Mouse (Mus musculus) layer of hippocampus, postnatal 25 days (tissue): ENCODE results near the gene Hnrnpa1. TPM values are rescaled to one million over a fixed set of nuclear protein-coding genes. Genes with fewer than 3 reads are reported as not detected.
"Not testable (repeated sequence)": the region's sequence is repeated elsewhere in the genome, so short reads cannot be mapped to it uniquely, and the experiment has no call there.

Source experiments
- DNase-seq, 2 experiments: peaks; one replicate each; pipeline ENCODE4 v3.0.0; 2022; ENCODE audit warnings: mixed read lengths in 2 of 2, low spot score in 1 of 2; ENCODE audit errors: extremely low spot score in 1 of 2
- total RNA-seq, 2 experiments: library from RNA; stranded (reverse); gene quantifications; 2 replicates each; pipeline ENCODE4 v1.2.3; 2021

Gene Hnrnpa1
- total RNA-seq, 2 experiments from 2014 or later: 253 to 258 TPM

GRCm38 (mm10) chr15:103268903-103269302 lies 28.7 kb downstream of the Hnrnpa1 start:
- DNase-seq: no peak

- peak; percentile 82 to 89 for DNase-seq
These were observed 32.4 kb downstream of the Hnrnpa1 start, which contains the start of gene Copz1 for GRCm38 (mm10) chr15:103272419-103273279. TSS of gene Copz1 (plus strand) at chr15:103272714.

- not testable (repeated sequence) for DNase-seq
These were observed 35.7 kb downstream of the Hnrnpa1 start for GRCm38 (mm10) chr15:103275943-103276342.

GRCm38 (mm10) chr15:103277949-103278348 lies 37.7 kb downstream of the Hnrnpa1 start:
- no peak for DNase-seq

GRCm38 (mm10) chr15:103279750-103280149 lies 39.5 kb downstream of the Hnrnpa1 start:
- DNase-seq: no peak

- no peak for DNase-seq
These were observed 40.7 kb downstream of the Hnrnpa1 start for GRCm38 (mm10) chr15:103280817-103281464.

GRCm38 (mm10) chr15:103281465-103282205 lies 41.4 kb downstream of the Hnrnpa1 start:
- no peak for DNase-seq

- DNase-seq: peak in 1 of 2 experiments; percentile 47
These were observed 43.8 kb downstream of the Hnrnpa1 start for GRCm38 (mm10) chr15:103284066-103284465.

GRCm38 (mm10) chr15:103284647-103285046 lies 44.4 kb downstream of the Hnrnpa1 start:
- DNase-seq: no peak

- DNase-seq: no peak
These were observed 45.7 kb downstream of the Hnrnpa1 start for GRCm38 (mm10) chr15:103285778-103286417.

- no peak for DNase-seq
These were observed 49.4 kb downstream of the Hnrnpa1 start for GRCm38 (mm10) chr15:103289600-103289999.

GRCm38 (mm10) chr15:103290417-103290816 lies 50.2 kb downstream of the Hnrnpa1 start:
- no peak for DNase-seq

GRCm38 (mm10) chr15:103290843-103291242 lies 50.6 kb downstream of the Hnrnpa1 start:
- DNase-seq: no peak

GRCm38 (mm10) chr15:103292673-103293345 lies 52.6 kb downstream of the Hnrnpa1 start:
- DNase-seq: no peak

- no peak for DNase-seq
These were observed 53.1 kb downstream of the Hnrnpa1 start for GRCm38 (mm10) chr15:103293375-103293774.

GRCm38 (mm10) chr15:103294649-103295048 lies 54.4 kb downstream of the Hnrnpa1 start:
- no peak for DNase-seq

- DNase-seq: no peak
These were observed 55.6 kb downstream of the Hnrnpa1 start for GRCm38 (mm10) chr15:103295851-103296250.
